In genomic region chr6:38704264-38704984, GRCm38 (mm10) we compare ENCODE assay signal across 10 mouse cellular contexts. TPM values are rescaled to one million over a fixed set of nuclear protein-coding genes. Genes with fewer than 3 reads are reported as not detected.
DNase-seq lines count a peak whose midpoint lies in the region; ATAC-seq lines count a peak whose summit lies in the region.
"Had no signal": no experiment of that assay in that cellular context is flagged by ENCODE, and none has a peak within 500 bp of the region (broad histone marks: within the 10 kb centered on the region; RNA-seq: fewer than 3 reads in every experiment).

No protein-coding gene starts in this region.

- no peak overlapping the region for H3K4me2 ChIP-seq in heart, embryonic 11.5 days
- H3K4me2 ChIP-seq in lung, embryonic 16.5 days (ENCODE audit: low read depth, low read length): no peak overlapping the region

- H3K36me3 ChIP-seq in heart, embryonic 11.5 days (ENCODE audit: control insufficient read depth, insufficient read depth, low read length): peaks cover 16% of the 10 kb centered on the region
- peaks cover 11% of the 10 kb centered on the region for H3K36me3 ChIP-seq in lung, embryonic 16.5 days (ENCODE audit: control insufficient read depth, insufficient read depth, low read length)

- H3K9me3 ChIP-seq in heart, embryonic 11.5 days (replicated peaks; ENCODE audit: control insufficient read depth, low read length): no peaks in the 10 kb centered on the region
- no peaks in the 10 kb centered on the region for H3K9me3 ChIP-seq in lung, embryonic 16.5 days (ENCODE audit: control insufficient read depth, low read length)

- 63% methylated on average over 7 of the region's 7 CpGs for WGBS in heart, embryonic 11.5 days (ENCODE audit: insufficient replicate concordance)
- 62% methylated on average over 7 of the region's 7 CpGs for WGBS in lung, embryonic 16.5 days

- peaks cover 33% of the 10 kb centered on the region for H3K4me1 ChIP-seq in heart, embryonic 11.5 days (ENCODE audit: control insufficient read depth, insufficient read depth, low read length)
- H3K4me1 ChIP-seq in lung, embryonic 16.5 days (replicated peaks; ENCODE audit: control insufficient read depth, insufficient read depth, low read length): peaks cover 4% of the 10 kb centered on the region; the same call in 1 of the 2 replicates

- H3K27ac ChIP-seq in heart, embryonic 11.5 days (ENCODE audit: low read depth, low read length): peak overlapping the region; percentile 91
- H3K27ac ChIP-seq in lung, embryonic 16.5 days (ENCODE audit: low read length): no peak overlapping the region
- H3K27ac ChIP-seq: liver, embryonic 14.5 days had no signal

- no peak overlapping the region for H3K9ac ChIP-seq in heart, embryonic 11.5 days (ENCODE audit: low read depth, low read length)
- no peak overlapping the region for H3K9ac ChIP-seq in lung, embryonic 16.5 days (ENCODE audit: low read length)
- H3K9ac ChIP-seq: liver, embryonic 14.5 days had no signal

- no peak overlapping the region for H3K4me3 ChIP-seq in heart, embryonic 11.5 days (ENCODE audit: low read depth, low read length)
- H3K4me3 ChIP-seq in lung, embryonic 16.5 days (ENCODE audit: low read length): no peak overlapping the region

- DNase-seq in left cerebral cortex, adult 9 months (ENCODE audit: low spot score in 2 of 2): peak; percentile 41 to 55
- DNase-seq in left cerebral cortex, adult 18-20 months (ENCODE audit: low spot score in 2 of 2): no peak
- DNase-seq in heart, postnatal 4 days: peak; percentile 78
- DNase-seq in gastrocnemius, postnatal 4 days (ENCODE audit: low spot score in 2 of 2): no peak
- DNase-seq in frontal cortex, postnatal 14 days (ENCODE audit: low spot score in 2 of 2): no peak
- DNase-seq: gastrocnemius, postnatal 10 days had no signal

- no peak; the same call in 1 of the 2 replicates for ATAC-seq in heart, embryonic 11.5 days (replicated peaks; ENCODE audit: insufficient number of reproducible peaks, low FRiP score, low TSS enrichment)
- ATAC-seq in lung, embryonic 16.5 days (ENCODE audit: low read depth): peak; percentile 50; the same call in 1 of the 2 replicates
- ATAC-seq: activated CD4-positive, CD25-positive, alpha-beta regulatory T cell, adult 4 months had no signal

- H3K27me3 ChIP-seq in heart, embryonic 11.5 days (ENCODE audit: control insufficient read depth, insufficient read depth, low read length): no peaks in the 10 kb centered on the region
- no peaks in the 10 kb centered on the region for H3K27me3 ChIP-seq in lung, embryonic 16.5 days (ENCODE audit: control insufficient read depth, insufficient read depth, low read depth, low read length)

RNA-seq across cellular contexts. Expression of gene Clec2l, which starts 41.6 kb away (rescaled TPM):
- total RNA-seq in left cerebral cortex, adult 18-20 months (2021): 10 to 100 TPM; 59.8 to 63.5 TPM
- polyA plus RNA-seq in heart, embryonic 11.5 days (2014; fragmentation: Nextera tagmentation; extraction: Ambion mirVana): 0.80 and 1.1 TPM in 2 replicates
- total RNA-seq in heart, postnatal 4 days (2021): 1 to 10 TPM; 4.8 to 4.9 TPM
- polyA plus RNA-seq in lung, embryonic 16.5 days (2015; fragmentation: Nextera tagmentation; extraction: Ambion mirVana): 0.51 and 0.68 TPM in 2 replicates
- 1 to 10 TPM; 1.3 to 1.7 TPM for total RNA-seq in gastrocnemius, postnatal 4 days (2021)
- polyA plus RNA-seq: activated CD4-positive, CD25-positive, alpha-beta regulatory T cell, adult 4 months had no signal

Comparison
In these comparisons a context has a peak if more than half of its experiments do, and no peak if none do; other contexts are left out.
1. DNase-seq: peak in left cerebral cortex, adult 9 months (2 of 2) and heart, postnatal 4 days (single experiment); none in left cerebral cortex, adult 18-20 months (0 of 2), gastrocnemius, postnatal 4 days (0 of 2) and frontal cortex, postnatal 14 days (0 of 2).
2. RNA of gene Clec2l, which starts 41.6 kb away (total RNA-seq): 59.8 to 63.5 TPM in left cerebral cortex, adult 18-20 months; 4.8 to 4.9 TPM in heart, postnatal 4 days and 1.3 to 1.7 TPM in gastrocnemius, postnatal 4 days; every median in the first group is over 10 times any median in the second.